Mouse (Mus musculus) heart, adult 2 months (tissue): ENCODE data around the gene Zfp296.

Experiments
- CTCF ChIP-seq: fragments of 200-600 bp; IDR thresholded peaks from 2 replicates; pipeline ENCODE4 v1.8.1; 2022; ENCODE audit warnings: antibody characterized with exemption, mild to moderate bottlenecking, moderate library complexity
- POLR2A ChIP-seq: fragments of 200-500 bp; IDR thresholded peaks from 2 replicates; pipeline ENCODE4 v1.6.1; 2011; ENCODE audit warnings: mild to moderate bottlenecking, low read depth, low read length, control low read depth; ENCODE audit not compliant: insufficient read depth

GRCm38 (mm10) chr7:19567426-19567825 lies 9.7 kb upstream of the Zfp296 start:
- TF ChIP-seq CTCF (no peak), POLR2A (no peak)
